Mouse (Mus musculus): ENCODE results near the gene Cdkn2aipnl.

The Cdkn2aipnl gene

DNA sequence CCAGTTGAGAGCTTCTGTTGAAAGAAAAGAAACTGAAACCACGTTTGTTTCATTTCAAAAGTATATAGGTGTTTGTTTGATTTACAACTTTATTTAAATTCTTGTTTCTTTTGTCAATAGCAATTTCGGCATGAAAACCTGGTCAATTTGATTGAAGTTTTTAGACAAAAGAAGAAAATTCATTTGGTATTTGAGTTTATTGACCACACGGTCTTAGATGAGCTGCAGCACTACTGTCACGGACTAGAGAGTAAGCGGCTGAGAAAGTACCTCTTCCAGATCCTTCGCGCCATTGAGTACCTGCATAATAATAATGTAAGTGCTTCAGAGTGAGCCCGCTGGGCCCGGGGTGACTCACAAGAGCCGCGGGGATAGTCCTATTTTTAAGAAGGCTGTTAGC, 43.5 kb downstream of the Cdkn2aipnl start:
- DNase-seq: no peak

DNA sequence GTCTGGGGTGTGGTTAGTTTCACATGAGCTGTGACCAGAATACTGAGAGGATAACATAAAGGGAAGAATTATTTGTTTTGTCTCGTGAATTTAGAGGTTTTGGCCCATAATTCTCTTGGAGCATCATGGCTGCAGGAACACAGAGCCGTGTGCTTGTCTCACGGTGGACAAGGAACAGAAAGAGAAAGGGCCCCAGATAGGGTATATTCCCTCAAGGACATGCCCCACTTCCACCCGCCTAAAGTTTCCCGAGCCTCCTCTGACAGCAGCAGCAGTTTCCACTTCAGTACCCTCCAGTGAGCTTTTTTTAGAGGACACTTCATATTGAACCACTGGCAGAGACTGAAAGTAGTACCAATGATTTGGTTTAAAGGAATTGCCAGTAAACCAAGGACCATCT, 44.1 kb downstream of the Cdkn2aipnl start:
- no peak for DNase-seq

DNA sequence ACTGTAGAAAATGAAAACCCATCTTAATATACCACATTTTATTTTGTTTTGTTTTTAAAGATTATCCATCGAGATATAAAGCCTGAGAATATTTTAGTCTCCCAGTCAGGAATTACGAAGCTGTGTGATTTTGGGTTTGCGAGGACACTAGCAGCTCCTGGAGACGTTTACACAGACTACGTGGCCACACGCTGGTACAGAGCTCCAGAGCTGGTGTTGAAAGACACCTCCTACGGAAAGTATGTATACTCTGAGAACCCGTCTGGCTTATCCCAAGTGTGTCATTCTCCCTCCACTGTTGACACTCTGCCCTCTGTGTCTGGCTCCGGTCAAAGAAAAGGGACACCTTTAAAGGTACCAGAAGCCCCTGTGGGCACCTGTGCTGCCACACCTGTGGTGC, 50.8 kb downstream of the Cdkn2aipnl start:
- DNase-seq: no peak

Measured in cerebellum, adult 8-10 months (tissue).